Mouse (Mus musculus) liver, embryonic 14.5 days (tissue): Measurements from ENCODE around the gene Pbx1.

ENCODE experiments used
- CTCF ChIP-seq: IDR thresholded peaks from 2 replicates; pipeline ENCODE4 v1.5.1; 2016; ENCODE audit warnings: antibody characterized with exemption, low read depth, control low read depth
- EP300 ChIP-seq: IDR thresholded peaks from 2 replicates; pipeline ENCODE4 v1.6.1; 2016; ENCODE audit warnings: antibody characterized with exemption, low read depth

DNA sequence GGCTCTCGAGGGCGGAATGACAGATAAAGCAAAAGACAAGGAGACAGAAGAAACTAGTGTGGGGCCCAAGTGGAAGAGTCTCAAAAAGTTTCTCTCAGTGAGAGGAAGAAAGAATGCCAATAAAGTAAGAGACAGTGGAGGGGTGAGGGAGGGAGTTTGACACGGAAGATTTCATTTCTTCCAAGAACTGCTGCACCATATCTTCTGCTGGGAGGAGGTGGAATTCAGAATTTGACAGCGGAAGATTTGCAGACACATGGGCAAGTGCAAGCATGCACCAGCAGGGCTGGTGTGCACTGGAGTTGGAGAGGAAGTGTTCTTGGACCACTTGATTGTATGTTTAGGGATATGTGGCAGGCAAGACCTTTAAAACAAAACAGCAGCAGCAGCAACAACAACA lies 163.8 kb downstream of the Pbx1 start:
- TF ChIP-seq CTCF (no peak), EP300 (no peak)
